Mouse (Mus musculus) limb, embryonic 15.5 days (tissue): ENCODE results near the gene Cic. TPM values are rescaled to one million over a fixed set of nuclear protein-coding genes. Genes with fewer than 3 reads are reported as not detected.

Experiments
- ATAC-seq: fragments of 200-750 bp; cut with Nextera tagmentation; 2 replicates; pipeline ENCODE4 v1.8.0; 2017; ENCODE audit warnings: low read depth, moderate TSS enrichment; ENCODE audit not compliant: insufficient number of reproducible peaks, low FRiP score, low TSS enrichment
- H3K27ac ChIP-seq: fragments of 300-500 bp; sonication (generic); 2 replicates; pipeline ENCODE4 v1.5.1; 2015; ENCODE audit warnings: moderate library complexity, mild to moderate bottlenecking, inconsistent platforms
- H3K27me3 ChIP-seq: fragments of 300-500 bp; sonication (generic); 2 replicates; pipeline ENCODE4 v1.6.1; 2015; ENCODE audit warnings: inconsistent platforms
- H3K36me3 ChIP-seq: fragments of 300-500 bp; sonication (generic); 2 replicates; pipeline ENCODE4 v1.6.1; 2015; ENCODE audit warnings: inconsistent platforms
- H3K4me1 ChIP-seq: fragments of 300-500 bp; sonication (generic); 2 replicates; pipeline ENCODE4 v1.6.1; 2015; ENCODE audit warnings: inconsistent platforms
- H3K4me2 ChIP-seq: fragments of 300-500 bp; sonication (generic); 2 replicates; pipeline ENCODE4 v1.6.1; 2015; ENCODE audit warnings: mild to moderate bottlenecking, inconsistent platforms
- H3K4me3 ChIP-seq: fragments of 300-500 bp; sonication (generic); 2 replicates; pipeline ENCODE4 v1.5.1; 2015; ENCODE audit warnings: mild to moderate bottlenecking, inconsistent platforms
- H3K9ac ChIP-seq: fragments of 300-500 bp; sonication (generic); 2 replicates; pipeline ENCODE4 v1.6.1; 2015; ENCODE audit warnings: inconsistent platforms
- H3K9me3 ChIP-seq: fragments of 300-500 bp; sonication (generic); 2 replicates; pipeline ENCODE4 v1.6.1; 2016; ENCODE audit warnings: inconsistent platforms
- WGBS: fragments of 180-500 bp; shearing (Covaris S2); methylation state at CpG from one replicate; pipeline ENCODE4 v1.1.7; 2015; 5-methylcytosine and 5-hydroxymethylcytosine counted together
- polyA plus RNA-seq: library from polyadenylated mRNA; unstranded; fragments of >200 nt; fragmentation: Nextera tagmentation; extraction: Ambion mirVana; gene quantifications from 2 replicates; pipeline ENCODE4 v1.2.1, GENCODE M21; 2015

Gene Cic
- polyA plus RNA-seq, 1 experiment from 2014 or later = 40.3 TPM

DNA sequence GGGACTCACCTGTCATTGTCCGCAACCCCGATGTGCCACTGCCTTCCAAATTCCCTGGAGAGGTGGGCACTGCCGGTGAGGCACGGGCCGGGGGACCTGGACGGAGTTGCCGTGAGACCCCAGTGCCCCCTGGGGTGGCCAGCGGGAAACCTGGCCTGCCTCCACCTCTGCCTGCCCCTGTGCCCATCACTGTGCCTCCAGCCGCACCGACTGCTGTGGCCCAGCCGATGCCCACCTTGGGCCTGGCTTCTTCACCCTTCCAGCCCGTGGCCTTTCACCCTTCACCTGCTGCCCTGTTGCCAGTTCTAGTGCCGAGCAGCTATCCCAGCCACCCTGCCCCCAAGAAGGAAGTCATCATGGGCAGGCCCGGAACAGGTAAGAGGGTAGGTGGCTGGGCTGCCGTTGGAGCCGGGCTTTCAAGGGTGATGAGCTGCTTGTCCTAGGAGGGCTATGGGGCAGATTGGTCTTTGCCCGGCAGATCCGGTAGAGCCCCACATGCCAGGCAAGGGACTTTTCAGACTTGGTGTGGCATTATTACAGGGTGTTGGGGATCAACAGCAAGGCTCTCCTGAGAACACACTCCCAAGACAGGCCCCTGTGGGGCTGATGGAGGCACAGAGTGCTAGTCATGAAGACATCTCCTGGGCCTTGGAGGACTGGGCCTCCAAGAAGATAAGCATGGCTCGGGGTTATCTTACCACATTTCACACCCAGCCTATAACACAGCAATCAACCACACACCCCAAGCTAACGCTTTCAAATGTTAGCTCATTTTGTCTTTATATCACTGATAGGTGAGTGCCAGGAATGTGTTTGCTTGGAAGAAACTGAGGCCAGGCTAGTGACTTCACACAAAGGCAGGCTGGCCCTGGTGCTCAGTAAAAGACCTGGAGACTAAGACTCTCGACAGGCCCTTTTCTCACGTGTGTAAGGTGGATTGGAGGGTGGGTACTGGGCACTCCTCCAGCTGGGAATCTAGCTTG, 6.0 kb downstream of the Cic start:
- Histone ChIP-seq H3K27me3 (no peaks in the 10 kb centered on the region), H3K9me3 (no peaks in the 10 kb centered on the region), H3K4me3 (no peak overlapping the region), H3K9ac (0 out of 2 replicates have a peak overlapping the region, but pooled peaks have one; percentile 20), H3K36me3 (peaks cover 46% of the 10 kb centered on the region), H3K4me2 (no peak overlapping the region), H3K4me1 (peaks cover 75% of the 10 kb centered on the region), H3K27ac (peak overlapping the region; percentile 43; the same call in 1 of the 2 replicates)
- no peak for ATAC-seq
- 88% methylated on average over 22 of the region's 22 CpGs for WGBS

DNA sequence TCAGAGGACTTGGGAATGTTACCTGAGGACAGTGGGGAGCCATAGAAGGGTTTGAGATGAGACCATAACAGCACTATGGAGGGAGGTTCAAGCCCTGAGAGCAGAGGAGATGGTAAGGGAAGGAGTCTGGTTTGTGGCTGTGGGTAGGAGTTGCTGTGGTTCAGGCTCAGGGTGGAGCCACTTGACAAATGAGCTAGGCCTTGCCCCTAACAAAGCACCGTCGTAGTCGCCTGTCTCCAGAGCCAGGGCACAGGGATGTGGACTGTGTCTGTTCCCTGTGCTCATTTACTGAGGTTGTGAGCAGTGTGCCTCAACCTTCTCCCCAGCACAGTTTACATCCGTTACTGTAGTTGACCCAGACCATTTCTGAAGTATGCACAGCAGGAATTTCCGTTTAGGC, 7.1 kb downstream of the Cic start:
- no peaks in the 10 kb centered on the region for H3K9me3 ChIP-seq
- H3K27ac ChIP-seq = no peak overlapping the region; the same call in none of the 2 replicates
- no peak overlapping the region for H3K4me3 ChIP-seq
- H3K36me3 ChIP-seq = peaks cover 46% of the 10 kb centered on the region
- peak overlapping the region; percentile 8; the same call in 1 of the 2 replicates for H3K9ac ChIP-seq
- peaks cover 68% of the 10 kb centered on the region for H3K4me1 ChIP-seq
- 42% methylated on average over 5 of the region's 5 CpGs for WGBS
- no peak for ATAC-seq
- H3K27me3 ChIP-seq = no peaks in the 10 kb centered on the region
- H3K4me2 ChIP-seq = no peak overlapping the region

DNA sequence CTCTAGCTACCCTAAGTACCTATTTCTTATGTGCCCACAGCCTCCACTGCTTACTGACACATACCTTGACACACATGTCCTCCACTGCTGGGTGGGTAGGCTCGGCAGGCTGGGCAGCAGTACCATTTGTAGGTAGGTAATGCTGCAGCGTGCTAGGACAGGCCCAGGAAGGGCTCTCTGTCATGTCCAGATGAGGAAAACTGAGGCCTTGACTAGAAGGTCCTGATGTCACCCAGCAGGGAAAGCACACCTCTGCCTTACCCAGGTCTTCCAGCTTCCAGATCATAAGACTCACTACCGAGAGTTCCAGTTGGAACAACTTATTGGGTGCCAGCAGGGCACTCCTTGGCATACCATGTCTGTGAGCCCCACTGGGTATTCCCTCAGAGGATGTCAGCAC, 7.5 kb downstream of the Cic start:
- H3K36me3 ChIP-seq = peaks cover 46% of the 10 kb centered on the region
- H3K4me2 ChIP-seq = no peak overlapping the region
- peak overlapping the region; percentile 8; the same call in 1 of the 2 replicates for H3K9ac ChIP-seq
- no peak overlapping the region for H3K4me3 ChIP-seq
- H3K27ac ChIP-seq = peak overlapping the region; percentile 100; the same call in 1 of the 2 replicates
- 77% methylated on average over 3 of the region's 3 CpGs for WGBS
- no peak for ATAC-seq
- peaks cover 68% of the 10 kb centered on the region for H3K4me1 ChIP-seq
- H3K27me3 ChIP-seq = no peaks in the 10 kb centered on the region
- H3K9me3 ChIP-seq = no peaks in the 10 kb centered on the region

DNA sequence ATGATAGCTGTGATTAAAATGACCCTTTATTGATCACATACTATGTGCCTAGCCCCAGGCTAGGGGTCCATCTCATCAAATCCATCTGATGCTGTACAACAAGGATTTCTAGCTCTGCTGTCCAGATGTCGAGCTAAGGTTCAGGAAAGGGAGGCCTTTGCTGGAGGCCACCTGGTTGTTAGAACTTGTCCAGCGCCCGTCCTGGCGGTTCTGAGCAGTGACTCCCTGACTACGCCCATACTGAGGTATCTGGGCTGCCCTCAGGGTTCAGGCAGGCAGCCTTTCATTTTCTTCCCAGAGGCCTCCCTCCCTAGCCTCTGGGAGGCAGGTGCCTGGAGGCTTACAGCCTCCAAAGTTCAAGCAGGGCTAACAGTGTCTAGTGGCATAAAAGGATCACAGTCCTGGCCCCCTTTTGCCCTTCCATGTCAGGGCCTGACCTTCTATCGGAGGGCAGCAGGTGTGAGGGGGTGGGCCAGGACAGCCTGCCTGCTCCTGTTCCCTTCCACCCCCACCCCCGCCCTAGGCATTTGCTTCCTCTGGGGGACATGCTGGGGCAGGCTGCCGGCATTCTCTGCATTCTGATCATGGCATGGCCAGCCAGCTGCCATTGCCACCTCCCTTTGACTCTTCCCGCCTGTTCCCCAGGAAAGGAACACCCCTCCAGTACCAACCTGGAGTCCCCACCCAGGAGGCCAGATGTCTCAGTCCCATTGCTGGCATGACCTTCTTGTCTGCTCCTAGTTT, 8.2 kb downstream of the Cic start:
- Histone ChIP-seq H3K27me3 (no peaks in the 10 kb centered on the region), H3K9ac (no peak overlapping the region), H3K27ac (peak overlapping the region; percentile 100), H3K36me3 (peaks cover 44% of the 10 kb centered on the region), H3K4me2 (no peak overlapping the region), H3K4me1 (peaks cover 72% of the 10 kb centered on the region), H3K4me3 (0 out of 2 replicates have a peak overlapping the region, but pooled peaks have one; percentile 0), H3K9me3 (no peaks in the 10 kb centered on the region)
- 36% methylated on average over 9 of the region's 9 CpGs for WGBS
- ATAC-seq = no peak

DNA sequence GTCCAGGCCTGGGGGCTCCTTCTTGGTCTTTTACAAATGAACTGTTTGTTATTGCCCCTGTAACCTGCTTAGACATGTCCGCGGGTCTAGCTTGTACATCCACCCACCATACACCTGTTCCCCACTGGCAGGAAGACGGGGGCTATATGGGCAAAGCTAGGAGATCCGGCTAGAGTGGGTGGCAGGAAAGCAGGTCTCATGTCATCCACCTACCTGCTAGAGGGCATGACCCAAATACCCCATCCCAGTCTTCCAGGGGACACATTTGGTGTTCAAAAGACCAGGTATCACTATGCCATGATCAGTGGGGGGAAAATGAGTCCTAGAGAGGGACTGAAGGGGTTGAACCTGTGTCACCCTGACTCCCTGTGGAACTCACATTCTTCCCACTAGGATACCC, 9.9 kb downstream of the Cic start:
- H3K9ac ChIP-seq = 0 out of 2 replicates have a peak overlapping the region, but pooled peaks have one; percentile 17
- H3K4me2 ChIP-seq = peak overlapping the region; percentile 77
- peaks cover 28% of the 10 kb centered on the region for H3K36me3 ChIP-seq
- peak overlapping the region; percentile 78 for H3K4me3 ChIP-seq
- no peak for ATAC-seq
- 67% methylated on average over 4 of the region's 4 CpGs for WGBS
- H3K4me1 ChIP-seq = peaks cover 76% of the 10 kb centered on the region
- H3K27ac ChIP-seq = peak overlapping the region; percentile 100
- H3K9me3 ChIP-seq = no peaks in the 10 kb centered on the region
- H3K27me3 ChIP-seq = no peaks in the 10 kb centered on the region

DNA sequence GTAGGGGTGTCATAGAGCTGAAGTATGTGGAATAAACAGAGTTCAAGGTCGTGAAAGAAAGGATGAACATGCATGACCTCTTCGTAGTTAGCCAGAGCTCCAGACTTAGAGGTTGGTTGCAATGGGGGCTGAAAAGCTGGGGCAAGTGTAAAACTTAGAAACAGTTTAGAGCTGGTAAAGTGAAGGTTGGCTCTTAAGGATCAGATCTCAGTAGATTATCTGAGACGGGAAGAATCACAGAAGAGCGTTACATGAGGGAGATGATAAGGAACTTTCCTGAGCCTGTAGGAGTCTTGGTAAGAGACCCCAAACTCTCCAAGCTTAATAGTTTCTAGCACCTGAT, 10.5 kb downstream of the Cic start:
- Histone ChIP-seq H3K27me3 (no peaks in the 10 kb centered on the region), H3K36me3 (peaks cover 22% of the 10 kb centered on the region), H3K4me2 (peak overlapping the region; percentile 77), H3K27ac (peak overlapping the region; percentile 100), H3K9ac (peak overlapping the region; percentile 17; the same call in 1 of the 2 replicates), H3K9me3 (no peaks in the 10 kb centered on the region), H3K4me1 (peaks cover 70% of the 10 kb centered on the region), H3K4me3 (peak overlapping the region; percentile 78)
- WGBS = 9% methylated on average over 4 of the region's 4 CpGs
- no peak for ATAC-seq

DNA sequence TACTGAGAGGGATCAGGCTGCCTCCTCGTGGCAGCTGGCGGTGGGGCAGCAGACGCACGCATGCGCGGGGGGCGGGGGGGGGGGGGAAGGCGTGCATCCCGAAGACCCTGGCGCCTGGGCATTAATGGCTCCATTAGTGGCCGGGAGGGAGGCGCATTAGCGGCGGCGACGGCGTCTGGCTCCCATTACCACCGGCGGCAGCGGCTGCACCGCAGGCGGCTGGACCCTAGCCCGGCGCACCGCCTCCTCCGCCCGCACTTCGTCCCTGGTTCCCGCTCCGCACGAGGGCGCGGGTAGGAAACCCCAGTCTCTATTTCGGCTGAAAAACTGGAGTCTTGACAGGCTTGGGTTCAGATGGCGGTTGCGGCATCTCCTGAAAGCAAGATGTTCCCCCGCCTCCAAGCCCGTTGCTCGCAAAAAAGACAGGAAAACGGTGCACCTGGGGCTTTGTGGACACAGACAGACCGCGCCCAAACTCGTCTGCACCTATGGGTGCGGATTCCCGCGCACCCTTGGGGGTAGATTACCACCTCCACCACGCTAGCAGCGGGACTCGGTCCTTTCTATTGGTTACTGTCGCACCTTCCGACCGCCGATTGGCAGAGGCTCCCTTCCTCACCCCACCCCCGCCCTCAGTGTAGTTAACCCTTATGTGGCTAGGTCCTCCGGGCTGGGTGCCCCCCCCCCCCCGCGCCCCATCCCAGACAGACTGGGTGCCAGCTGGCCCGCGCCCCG, 11.0 kb downstream of the Cic start:
- Histone ChIP-seq H3K27ac (peak overlapping the region; percentile 100), H3K4me2 (peak overlapping the region; percentile 77), H3K9me3 (no peaks in the 10 kb centered on the region), H3K27me3 (no peaks in the 10 kb centered on the region), H3K4me1 (peaks cover 69% of the 10 kb centered on the region), H3K36me3 (peaks cover 17% of the 10 kb centered on the region), H3K4me3 (peak overlapping the region; percentile 78), H3K9ac (peak overlapping the region; percentile 68)
- under 1% methylated on average over 53 of the region's 60 CpGs for WGBS
- peak; percentile 46 for ATAC-seq

DNA sequence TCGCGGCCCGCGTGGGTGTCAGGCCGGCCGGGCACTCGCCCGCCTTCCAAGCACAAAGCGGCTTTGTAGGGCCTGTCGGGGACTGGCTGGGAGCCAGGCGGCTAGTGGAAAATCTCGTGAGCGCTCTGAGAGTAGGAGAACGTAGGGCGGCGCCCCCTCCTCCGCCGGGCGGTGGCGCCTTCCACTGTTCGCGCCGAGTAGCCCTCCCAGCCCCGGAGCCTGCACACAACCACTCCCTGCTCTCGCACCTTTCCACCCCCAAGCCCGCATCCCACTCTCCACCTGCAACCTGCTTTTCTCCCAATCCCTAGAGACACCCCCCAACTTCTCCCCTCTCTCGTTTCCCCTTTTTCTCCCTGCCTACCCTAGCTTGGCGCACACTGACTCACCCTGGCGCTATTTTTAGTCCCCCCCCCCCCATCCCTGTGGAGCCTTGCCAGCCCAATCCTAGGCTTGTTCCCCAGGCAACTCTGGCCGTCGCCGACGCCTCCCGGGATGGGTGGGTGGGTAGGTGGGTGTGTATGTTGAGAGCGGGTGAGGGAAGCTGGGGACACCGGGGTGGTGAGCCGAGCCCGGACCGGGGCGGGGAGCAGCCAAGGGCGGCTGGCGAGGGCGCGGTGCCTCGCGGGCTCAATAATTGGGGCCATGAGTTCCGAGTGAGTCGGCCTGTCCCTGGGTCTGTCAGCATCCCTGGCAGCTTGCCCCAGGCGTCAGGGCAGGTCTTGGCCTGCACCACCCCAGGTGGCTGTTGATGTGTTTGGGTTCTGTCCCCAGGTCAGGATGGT, 11.8 kb downstream of the Cic start:
- Histone ChIP-seq H3K36me3 (peaks cover 10% of the 10 kb centered on the region; the same call in 1 of the 2 replicates), H3K27ac (peak overlapping the region; percentile 100), H3K4me1 (peaks cover 69% of the 10 kb centered on the region), H3K9ac (peak overlapping the region; percentile 68), H3K27me3 (no peaks in the 10 kb centered on the region), H3K9me3 (no peaks in the 10 kb centered on the region), H3K4me2 (peak overlapping the region; percentile 77), H3K4me3 (peak overlapping the region; percentile 78)
- WGBS = 1% methylated on average over 47 of the region's 49 CpGs
- ATAC-seq = peak; percentile 41

DNA sequence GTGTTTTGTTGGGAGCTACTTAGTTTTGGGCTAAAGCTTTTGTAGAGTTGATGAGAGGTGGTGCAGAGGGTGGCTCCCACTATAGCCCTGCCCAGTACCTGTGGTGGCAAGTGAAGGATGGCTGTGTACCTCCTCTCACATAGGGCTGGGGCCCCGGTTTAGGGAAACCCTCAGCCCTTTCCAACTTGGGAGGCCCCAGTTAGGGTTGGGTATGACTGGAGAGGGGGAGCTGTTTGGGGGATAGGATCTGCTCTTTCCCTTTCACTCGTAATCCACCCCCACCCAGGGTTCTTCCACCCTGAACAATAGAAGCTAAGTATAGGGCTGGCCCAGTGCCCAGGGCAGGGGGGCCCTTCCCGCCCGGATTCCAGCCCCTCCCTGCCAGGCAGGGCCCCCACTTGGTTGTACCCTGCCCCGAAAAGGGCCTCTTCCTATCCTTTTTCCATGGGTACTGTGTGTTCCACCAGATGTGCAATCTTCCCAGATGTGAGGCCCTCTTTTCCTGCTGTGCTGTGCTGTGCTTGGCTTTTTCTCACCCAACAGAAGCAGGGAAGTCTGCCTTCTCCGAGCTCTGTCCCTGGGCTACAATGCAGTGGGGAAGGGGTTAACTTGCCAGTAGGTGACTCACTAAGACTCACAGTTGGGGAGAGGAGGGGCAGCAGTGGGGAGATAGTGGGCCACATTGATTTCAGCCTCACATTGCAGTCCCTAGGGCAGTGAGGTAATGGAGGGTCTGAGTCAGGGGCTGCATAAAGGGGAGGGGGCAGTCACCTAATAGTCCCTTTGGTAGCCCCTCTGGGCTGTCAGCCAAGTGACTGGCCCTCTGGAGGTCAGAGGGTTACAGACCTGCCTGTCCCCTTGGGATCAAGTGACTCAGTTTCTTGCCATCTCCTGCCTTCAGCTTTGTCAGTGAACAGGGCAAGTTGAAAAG, 12.6 kb downstream of the Cic start:
- Histone ChIP-seq H3K9ac (peak overlapping the region; percentile 68), H3K36me3 (peaks cover 10% of the 10 kb centered on the region), H3K4me3 (peak overlapping the region; percentile 78), H3K4me1 (peaks cover 69% of the 10 kb centered on the region), H3K27ac (peak overlapping the region; percentile 100), H3K4me2 (peak overlapping the region; percentile 77), H3K9me3 (no peaks in the 10 kb centered on the region), H3K27me3 (no peaks in the 10 kb centered on the region)
- WGBS = 0% methylated on average over 6 of the region's 6 CpGs
- ATAC-seq = peak; percentile 56

DNA sequence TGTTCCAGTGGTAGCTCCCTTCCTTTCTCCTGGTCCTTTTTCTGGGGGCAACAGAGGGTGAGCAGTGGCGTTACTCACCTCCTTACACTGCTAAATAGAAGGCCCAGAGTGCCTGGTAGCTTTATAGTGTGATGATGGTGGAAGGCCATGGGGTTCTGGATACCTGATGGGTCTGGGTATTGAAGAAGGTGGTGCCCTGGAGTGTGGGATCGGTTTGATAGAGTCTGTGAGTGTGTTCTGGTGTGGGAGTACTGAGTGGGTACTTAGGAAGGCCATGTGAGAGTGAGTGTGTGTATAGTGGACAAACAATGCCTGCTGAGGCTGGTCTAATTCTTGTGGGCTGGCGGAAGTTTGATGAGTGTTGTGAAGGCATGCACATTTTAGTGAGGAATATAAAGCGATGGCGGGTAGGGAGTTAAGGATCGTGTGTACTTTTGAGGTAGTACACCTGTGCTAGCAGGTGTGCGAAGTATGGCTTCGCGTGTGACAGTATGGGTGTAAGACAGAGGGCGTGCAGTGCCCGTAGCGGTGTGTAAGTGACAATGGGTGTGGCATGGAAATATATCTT, 13.7 kb downstream of the Cic start:
- Histone ChIP-seq H3K4me2 (peak overlapping the region; percentile 77), H3K9me3 (no peaks in the 10 kb centered on the region), H3K27ac (peak overlapping the region; percentile 100), H3K27me3 (no peaks in the 10 kb centered on the region), H3K4me3 (peak overlapping the region; percentile 78), H3K9ac (no peak overlapping the region), H3K4me1 (peaks cover 66% of the 10 kb centered on the region), H3K36me3 (peaks cover 17% of the 10 kb centered on the region)
- no peak for ATAC-seq
- WGBS = 12% methylated on average over 12 of the region's 12 CpGs
